Mouse (Mus musculus) embryonic facial prominence, embryonic 14.5 days (tissue): ENCODE measurements around the gene Atp6v1a. TPM values are rescaled to one million over a fixed set of nuclear protein-coding genes. Genes with fewer than 3 reads are reported as not detected.

ENCODE experiments used
- ATAC-seq: fragments of 200-750 bp; cut with Nextera tagmentation; 2 replicates; pipeline ENCODE4 v1.8.0; 2017; ENCODE audit warnings: low read depth, moderate number of reproducible peaks, moderate TSS enrichment
- DNase-seq: peaks from one replicate; pipeline ENCODE4 v3.0.0-alpha.2; 2015; ENCODE audit warnings: low spot score
- H3K27ac ChIP-seq: fragments of 300-500 bp; sonication (generic); replicated peaks from 2 replicates; pipeline ENCODE4 v1.5.1; 2014; ENCODE audit warnings: low read depth, mild to moderate bottlenecking, low read length, moderate library complexity
- H3K27me3 ChIP-seq: fragments of 300-500 bp; sonication (generic); replicated peaks from 2 replicates; pipeline ENCODE4 v1.6.1; 2014; ENCODE audit warnings: low read length; ENCODE audit not compliant: control insufficient read depth, insufficient read depth
- H3K36me3 ChIP-seq: fragments of 300-500 bp; sonication (generic); 2 replicates; pipeline ENCODE4 v1.6.1; 2014; ENCODE audit warnings: low read length, mixed read lengths; ENCODE audit not compliant: control insufficient read depth, insufficient read depth
- H3K4me1 ChIP-seq: fragments of 300-500 bp; sonication (generic); 2 replicates; pipeline ENCODE4 v1.6.1; 2014; ENCODE audit warnings: antibody characterized with exemption, low read length; ENCODE audit not compliant: control insufficient read depth, insufficient read depth
- H3K4me2 ChIP-seq: fragments of 300-500 bp; sonication (generic); 2 replicates; pipeline ENCODE4 v1.6.1; 2014; ENCODE audit warnings: low read depth, mild to moderate bottlenecking, low read length, moderate library complexity, mixed read lengths
- H3K4me3 ChIP-seq: fragments of 300-500 bp; sonication (generic); 2 replicates; pipeline ENCODE4 v1.5.1; 2014; ENCODE audit warnings: low read depth, mild to moderate bottlenecking, low read length
- H3K9ac ChIP-seq: fragments of 300-500 bp; sonication (generic); 2 replicates; pipeline ENCODE4 v1.6.1; 2014; ENCODE audit warnings: low read depth, mild to moderate bottlenecking, low read length, moderate library complexity, mixed read lengths
- H3K9me3 ChIP-seq: fragments of 300-500 bp; sonication (generic); 2 replicates; pipeline ENCODE4 v1.6.1; 2016; ENCODE audit warnings: low read length; ENCODE audit not compliant: control insufficient read depth
- WGBS: fragments of 180-500 bp; shearing (Covaris S2); extraction: QIAGEN DNeasy Blood & Tissue Kit; methylation state at CpG from one replicate; pipeline ENCODE4 v1.1.7; 2014; 5-methylcytosine and 5-hydroxymethylcytosine counted together
- polyA plus RNA-seq: library from polyadenylated mRNA; unstranded; fragments of >200 nt; fragmentation: Nextera tagmentation; extraction: Ambion mirVana; gene quantifications from 2 replicates; pipeline ENCODE4 v1.2.1, GENCODE M21; 2014

The Atp6v1a gene
- polyA plus RNA-seq, 1 experiment from 2014 or later = 76.2 TPM

- H3K27me3 ChIP-seq = no peaks in the 10 kb centered on the region
- H3K9me3 ChIP-seq = no peaks in the 10 kb centered on the region
- H3K4me1 ChIP-seq = no peaks in the 10 kb centered on the region
- no peak overlapping the region for H3K9ac ChIP-seq
- H3K27ac ChIP-seq = no peak overlapping the region
- DNase-seq (no peak), ATAC-seq (no peak)
- no peaks in the 10 kb centered on the region for H3K36me3 ChIP-seq
- 94% methylated on average over 1 of the region's 1 CpGs for WGBS
- no peak overlapping the region for H3K4me2 ChIP-seq
- H3K4me3 ChIP-seq = no peak overlapping the region
Observed at GRCm38 (mm10) chr16:44149002-44149767, 9.7 kb upstream of the Atp6v1a start.

DNA sequence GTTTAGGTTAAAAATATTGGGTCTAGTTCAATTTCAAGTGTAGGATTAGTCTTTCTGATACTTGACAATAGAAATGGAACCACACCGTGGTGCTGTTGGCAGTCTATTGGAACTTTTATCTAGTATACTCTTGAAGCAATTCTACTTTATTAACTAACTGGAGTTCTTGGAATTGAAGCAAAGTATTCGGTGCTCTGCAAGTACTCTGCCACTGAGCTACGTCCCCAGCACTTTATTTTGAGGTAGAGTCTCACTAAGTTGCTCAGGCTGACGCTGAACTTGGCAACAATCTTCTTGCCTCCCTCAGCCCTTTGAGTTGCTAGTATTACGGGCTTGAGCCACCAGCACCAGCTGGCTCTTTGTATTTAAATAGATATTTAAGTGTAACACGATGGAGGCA, 2.0 kb upstream of the Atp6v1a start:
- no peaks in the 10 kb centered on the region for H3K36me3 ChIP-seq
- H3K9me3 ChIP-seq = no peaks in the 10 kb centered on the region
- no peak for ATAC-seq
- H3K4me2 ChIP-seq = peak overlapping the region; percentile 96
- H3K9ac ChIP-seq = peak overlapping the region; percentile 96; the same call in 1 of the 2 replicates
- H3K4me1 ChIP-seq = peaks cover 10% of the 10 kb centered on the region
- peak; percentile 54 for DNase-seq
- WGBS = 52% methylated on average over 6 of the region's 6 CpGs
- peak overlapping the region; percentile 99 for H3K4me3 ChIP-seq
- 0 out of 2 replicates have a peak overlapping the region, but pooled peaks have one; percentile 8 for H3K27ac ChIP-seq
- no peaks in the 10 kb centered on the region for H3K27me3 ChIP-seq

DNA sequence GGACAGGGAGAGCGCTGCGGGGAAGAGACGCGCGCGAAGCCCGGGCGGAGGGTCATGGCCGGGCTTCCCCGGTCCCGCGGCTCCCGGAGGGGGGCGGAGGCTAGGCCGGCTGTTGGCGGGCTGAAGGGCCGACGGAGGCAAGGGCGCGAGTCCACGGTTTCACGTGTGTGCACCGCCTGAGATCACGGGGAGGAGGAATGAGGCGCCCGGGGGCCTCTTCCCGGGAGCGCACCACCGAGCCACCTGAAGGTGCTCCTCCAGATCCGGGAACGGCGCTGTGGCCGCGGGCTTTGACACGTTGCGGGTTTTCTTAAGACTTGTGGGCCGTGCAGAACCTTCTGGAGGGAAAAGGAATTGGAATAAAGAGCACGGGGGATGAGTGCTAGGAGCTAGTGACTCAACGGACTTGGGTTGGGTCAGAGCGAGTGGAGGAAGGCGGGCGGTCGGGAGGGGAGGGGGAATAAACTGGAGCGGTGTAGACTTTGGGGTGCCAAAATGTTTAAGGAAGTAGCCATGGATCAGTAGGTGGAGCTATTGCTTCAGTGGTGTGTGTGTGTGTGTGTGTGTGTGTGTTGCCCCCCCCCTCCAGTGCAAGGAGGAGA, 782 bp upstream of the Atp6v1a start:
- H3K27ac ChIP-seq = peak overlapping the region; percentile 97
- under 1% methylated on average over 38 of the region's 44 CpGs for WGBS
- H3K9me3 ChIP-seq = no peaks in the 10 kb centered on the region
- peak overlapping the region; percentile 96 for H3K9ac ChIP-seq
- H3K4me3 ChIP-seq = peak overlapping the region; percentile 99
- ATAC-seq (peak; percentile 72), DNase-seq (peak; percentile 94)
- H3K36me3 ChIP-seq = no peaks in the 10 kb centered on the region
- peaks cover 10% of the 10 kb centered on the region for H3K4me1 ChIP-seq
- peak overlapping the region; percentile 96 for H3K4me2 ChIP-seq
- no peaks in the 10 kb centered on the region for H3K27me3 ChIP-seq

DNA sequence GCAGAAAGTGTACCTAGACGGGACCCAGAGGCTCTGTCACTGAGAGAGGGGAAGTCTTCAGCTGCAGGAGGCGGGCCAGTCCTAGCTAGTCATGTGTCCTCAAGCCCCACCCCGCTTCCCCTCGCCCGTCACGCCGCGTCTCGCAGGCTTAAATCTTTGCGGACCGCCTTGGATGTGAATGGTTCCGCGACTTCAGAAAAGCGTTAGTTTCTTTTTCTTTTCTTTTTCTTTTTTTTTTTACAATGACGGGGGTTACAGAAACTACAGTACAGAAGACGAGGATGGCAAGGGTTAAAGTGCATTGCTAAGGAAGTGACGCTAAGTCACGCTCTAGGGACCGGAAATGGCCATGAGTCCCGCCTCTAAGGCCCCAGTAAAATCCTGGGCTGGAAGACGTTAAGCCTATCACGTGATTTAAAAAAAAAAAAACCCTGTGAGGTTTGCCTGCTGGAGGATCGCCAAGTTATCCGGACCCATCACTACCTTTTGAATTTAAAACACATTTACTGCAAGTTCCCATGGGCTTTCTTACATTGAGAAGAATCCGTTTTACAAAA, 448 bp downstream of the Atp6v1a start:
- peak; percentile 99 for DNase-seq

GRCm38 (mm10) chr16:44138377-44138978, 1.0 kb downstream of the Atp6v1a start:
- Histone ChIP-seq H3K27ac (peak overlapping the region; percentile 97), H3K4me2 (peak overlapping the region; percentile 96), H3K36me3 (no peaks in the 10 kb centered on the region), H3K9ac (peak overlapping the region; percentile 96), H3K4me3 (peak overlapping the region; percentile 99), H3K9me3 (no peaks in the 10 kb centered on the region), H3K27me3 (no peaks in the 10 kb centered on the region), H3K4me1 (peaks cover 10% of the 10 kb centered on the region)
- DNase-seq (peak; percentile 10), ATAC-seq (no peak; the same call in 1 of the 2 replicates)
- WGBS = 3% methylated on average over 22 of the region's 24 CpGs

More for the DNA sequence above, 448 bp downstream of the Atp6v1a start:
- Histone ChIP-seq H3K9me3 (no peaks in the 10 kb centered on the region), H3K4me3 (peak overlapping the region; percentile 99), H3K4me2 (peak overlapping the region; percentile 96), H3K4me1 (peaks cover 10% of the 10 kb centered on the region), H3K9ac (peak overlapping the region; percentile 96), H3K36me3 (no peaks in the 10 kb centered on the region), H3K27me3 (no peaks in the 10 kb centered on the region), H3K27ac (peak overlapping the region; percentile 97)
- under 1% methylated on average over 25 of the region's 25 CpGs for WGBS
- peak; percentile 90 for ATAC-seq

DNA sequence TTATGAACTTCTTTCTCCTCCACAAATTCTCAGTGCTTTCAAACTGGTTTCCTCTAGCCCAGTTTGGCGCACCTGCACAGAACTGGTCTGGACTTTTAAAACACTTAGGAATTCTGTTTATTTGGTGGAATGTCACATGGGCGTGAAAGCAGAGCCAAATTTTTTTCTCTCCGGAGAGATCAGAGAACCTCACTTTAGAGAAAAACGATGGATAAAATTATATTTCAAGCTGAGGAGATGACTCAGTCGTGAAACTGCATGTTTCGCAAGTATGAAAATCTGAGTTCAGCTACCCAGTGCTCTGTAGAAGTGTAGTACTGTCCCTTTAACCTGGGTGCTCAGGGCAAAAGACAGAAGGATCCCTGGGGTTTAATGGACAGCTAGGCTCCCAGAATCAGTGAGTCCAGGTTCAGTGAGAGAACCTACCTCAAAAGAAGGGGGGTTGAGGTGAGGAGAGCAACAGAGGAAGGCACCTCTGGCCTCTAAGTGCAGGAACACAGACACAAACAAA, 2.9 kb downstream of the Atp6v1a start:
- Histone ChIP-seq H3K4me3 (no peak overlapping the region), H3K4me2 (no peak overlapping the region), H3K36me3 (no peaks in the 10 kb centered on the region), H3K27me3 (no peaks in the 10 kb centered on the region), H3K27ac (no peak overlapping the region), H3K9me3 (no peaks in the 10 kb centered on the region), H3K4me1 (peaks cover 7% of the 10 kb centered on the region), H3K9ac (no peak overlapping the region)
- 82% methylated on average over 6 of the region's 6 CpGs for WGBS
- ATAC-seq (no peak), DNase-seq (no peak)

DNA sequence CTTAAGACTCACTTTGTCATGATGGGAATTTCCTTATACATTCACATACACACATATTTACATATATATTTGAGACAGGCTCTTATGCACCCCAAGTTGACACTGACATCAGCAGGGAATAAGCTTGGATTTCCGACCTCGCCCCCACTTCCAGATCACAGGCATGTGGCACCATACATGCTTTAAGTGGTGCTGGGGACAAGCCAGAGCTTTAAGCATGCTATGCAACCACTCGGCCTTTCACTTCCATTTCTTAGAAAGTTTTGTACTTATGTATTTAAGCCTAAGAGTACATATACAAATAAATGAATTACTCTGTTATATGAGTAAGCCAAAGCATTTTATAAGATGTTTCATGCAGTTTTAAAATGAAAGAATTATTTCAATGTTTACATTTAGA, 6.3 kb downstream of the Atp6v1a start:
- no peak overlapping the region for H3K9ac ChIP-seq
- H3K27ac ChIP-seq = no peak overlapping the region
- H3K4me2 ChIP-seq = no peak overlapping the region
- DNase-seq = no peak
- no peak for ATAC-seq
- peaks cover 4% of the 10 kb centered on the region for H3K4me1 ChIP-seq
- no peaks in the 10 kb centered on the region for H3K9me3 ChIP-seq
- H3K27me3 ChIP-seq = no peaks in the 10 kb centered on the region
- WGBS = 86% methylated on average over 3 of the region's 3 CpGs
- no peaks in the 10 kb centered on the region for H3K36me3 ChIP-seq
- no peak overlapping the region for H3K4me3 ChIP-seq

DNA sequence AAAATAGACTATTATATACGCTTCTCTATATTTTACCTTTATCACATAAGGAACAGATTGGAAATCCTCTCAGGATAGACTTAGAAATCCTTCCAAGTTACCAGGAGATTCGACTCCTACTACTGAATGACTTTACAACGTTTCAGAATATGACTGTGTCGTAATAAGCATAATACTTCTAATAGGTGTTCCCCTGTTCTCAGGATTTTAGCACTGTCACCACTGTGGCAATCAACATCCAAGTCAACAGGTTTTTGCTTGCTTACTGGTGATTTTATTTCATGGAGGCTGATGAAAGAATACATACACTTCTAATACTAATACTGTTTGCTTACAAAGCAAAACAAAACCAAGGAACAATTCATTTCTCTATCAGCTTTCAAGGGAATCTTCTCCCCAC, 7.2 kb downstream of the Atp6v1a start:
- 81% methylated on average over 4 of the region's 4 CpGs for WGBS
- no peak overlapping the region for H3K9ac ChIP-seq
- no peak for ATAC-seq
- H3K4me1 ChIP-seq = no peaks in the 10 kb centered on the region
- no peak overlapping the region for H3K4me2 ChIP-seq
- no peaks in the 10 kb centered on the region for H3K27me3 ChIP-seq
- no peak overlapping the region for H3K4me3 ChIP-seq
- H3K27ac ChIP-seq = no peak overlapping the region
- no peaks in the 10 kb centered on the region for H3K36me3 ChIP-seq
- no peak for DNase-seq
- H3K9me3 ChIP-seq = no peaks in the 10 kb centered on the region
